Mouse (Mus musculus) stomach, embryonic 15.5 days (tissue): ENCODE results near the gene Kif1b. TPM values are rescaled to one million over a fixed set of nuclear protein-coding genes. Genes with fewer than 3 reads are reported as not detected.

Experiments used
- ATAC-seq: fragments of 200-750 bp; cut with Nextera tagmentation; 2 replicates; pipeline ENCODE4 v1.8.0; 2017; ENCODE audit warnings: low read depth, moderate number of reproducible peaks, moderate TSS enrichment; ENCODE audit not compliant: insufficient read depth, low FRiP score
- H3K27ac ChIP-seq: fragments of 300-500 bp; sonication (generic); 2 replicates; pipeline ENCODE4 v1.5.1; 2015; ENCODE audit warnings: mild to moderate bottlenecking, inconsistent platforms
- H3K27me3 ChIP-seq: fragments of 300-500 bp; sonication (generic); replicated peaks from 2 replicates; pipeline ENCODE4 v1.6.1; 2015; ENCODE audit warnings: inconsistent platforms
- H3K36me3 ChIP-seq: fragments of 300-500 bp; sonication (generic); 2 replicates; pipeline ENCODE4 v1.6.1; 2015; ENCODE audit warnings: inconsistent platforms
- H3K4me1 ChIP-seq: fragments of 300-500 bp; sonication (generic); 2 replicates; pipeline ENCODE4 v1.6.1; 2015; ENCODE audit warnings: inconsistent platforms
- H3K4me2 ChIP-seq: fragments of 300-500 bp; sonication (generic); 2 replicates; pipeline ENCODE4 v1.6.1; 2015; ENCODE audit warnings: mild to moderate bottlenecking, inconsistent platforms
- H3K4me3 ChIP-seq: fragments of 300-500 bp; sonication (generic); replicated peaks from 2 replicates; pipeline ENCODE4 v1.5.1; 2015; ENCODE audit warnings: inconsistent platforms
- H3K9ac ChIP-seq: fragments of 300-500 bp; sonication (generic); 2 replicates; pipeline ENCODE4 v1.6.1; 2015; ENCODE audit warnings: inconsistent platforms
- H3K9me3 ChIP-seq: fragments of 300-500 bp; sonication (generic); 2 replicates; pipeline ENCODE4 v1.6.1; 2016; ENCODE audit warnings: inconsistent platforms
- WGBS: fragments of 180-500 bp; shearing (Covaris S2); methylation state at CpG from one replicate; pipeline ENCODE4 v1.1.7; 2015; 5-methylcytosine and 5-hydroxymethylcytosine counted together
- polyA plus RNA-seq: library from polyadenylated mRNA; unstranded; fragments of >200 nt; fragmentation: Nextera tagmentation; extraction: Ambion mirVana; gene quantifications from 2 replicates; pipeline ENCODE4 v1.2.1, GENCODE M21; 2015

Kif1b gene
- polyA plus RNA-seq, 1 experiment from 2014 or later = 39.3 TPM

GRCm38 (mm10) chr4:149332726-149333125 lies 25.2 kb upstream of the Kif1b start:
- H3K27me3 ChIP-seq = no peaks in the 10 kb centered on the region
- H3K36me3 ChIP-seq = peaks cover 81% of the 10 kb centered on the region
- WGBS = 90% methylated on average over 7 of the region's 7 CpGs
- no peak overlapping the region for H3K9ac ChIP-seq
- no peak overlapping the region for H3K4me3 ChIP-seq
- H3K9me3 ChIP-seq = no peaks in the 10 kb centered on the region
- H3K4me2 ChIP-seq = no peak overlapping the region
- H3K27ac ChIP-seq = no peak overlapping the region
- H3K4me1 ChIP-seq = no peaks in the 10 kb centered on the region
- ATAC-seq = no peak

- no peak for ATAC-seq
- no peaks in the 10 kb centered on the region for H3K27me3 ChIP-seq
- no peak overlapping the region for H3K4me3 ChIP-seq
- H3K36me3 ChIP-seq = peaks cover 76% of the 10 kb centered on the region
- WGBS = 98% methylated on average over 5 of the region's 5 CpGs
- H3K9me3 ChIP-seq = no peaks in the 10 kb centered on the region
- no peak overlapping the region for H3K4me2 ChIP-seq
- H3K9ac ChIP-seq = no peak overlapping the region
- no peak overlapping the region for H3K27ac ChIP-seq
- no peaks in the 10 kb centered on the region for H3K4me1 ChIP-seq
Measured at GRCm38 (mm10) chr4:149330495-149330894, 23.0 kb upstream of the Kif1b start.

- WGBS = 87% methylated on average over 4 of the region's 4 CpGs
- peaks cover 59% of the 10 kb centered on the region for H3K36me3 ChIP-seq
Measured at GRCm38 (mm10) chr4:149328735-149329134, 21.2 kb upstream of the Kif1b start.

GRCm38 (mm10) chr4:149327281-149327680 lies 19.8 kb upstream of the Kif1b start:
- no peaks in the 10 kb centered on the region for H3K4me1 ChIP-seq
- 92% methylated on average over 7 of the region's 7 CpGs for WGBS

More at GRCm38 (mm10) chr4:149328735-149329134, 21.2 kb upstream of the Kif1b start:
- Histone ChIP-seq H3K4me3 (no peak overlapping the region), H3K27me3 (no peaks in the 10 kb centered on the region), H3K4me2 (no peak overlapping the region), H3K27ac (no peak overlapping the region), H3K9me3 (no peaks in the 10 kb centered on the region), H3K9ac (no peak overlapping the region), H3K4me1 (no peaks in the 10 kb centered on the region)
- no peak for ATAC-seq

GRCm38 (mm10) chr4:149325411-149326162 lies 18.1 kb upstream of the Kif1b start:
- WGBS = 91% methylated on average over 10 of the region's 10 CpGs
- Histone ChIP-seq H3K36me3 (peaks cover 31% of the 10 kb centered on the region), H3K27me3 (no peaks in the 10 kb centered on the region), H3K27ac (no peak overlapping the region), H3K4me3 (no peak overlapping the region), H3K4me1 (no peaks in the 10 kb centered on the region), H3K9ac (no peak overlapping the region), H3K4me2 (no peak overlapping the region), H3K9me3 (no peaks in the 10 kb centered on the region)
- no peak for ATAC-seq

More at GRCm38 (mm10) chr4:149327281-149327680, 19.8 kb upstream of the Kif1b start:
- Histone ChIP-seq H3K9me3 (no peaks in the 10 kb centered on the region), H3K4me2 (no peak overlapping the region), H3K27me3 (no peaks in the 10 kb centered on the region), H3K36me3 (peaks cover 46% of the 10 kb centered on the region), H3K4me3 (no peak overlapping the region), H3K9ac (no peak overlapping the region), H3K27ac (no peak overlapping the region)
- ATAC-seq = no peak

GRCm38 (mm10) chr4:149323730-149324129 lies 16.2 kb upstream of the Kif1b start:
- no peak for ATAC-seq
- Histone ChIP-seq H3K9me3 (no peaks in the 10 kb centered on the region), H3K4me3 (no peak overlapping the region), H3K36me3 (peaks cover 14% of the 10 kb centered on the region; the same call in 1 of the 2 replicates), H3K4me1 (no peaks in the 10 kb centered on the region), H3K9ac (no peak overlapping the region), H3K27ac (no peak overlapping the region), H3K4me2 (no peak overlapping the region), H3K27me3 (no peaks in the 10 kb centered on the region)
- WGBS = 77% methylated on average over 16 of the region's 16 CpGs

- Histone ChIP-seq H3K4me1 (no peaks in the 10 kb centered on the region), H3K9me3 (no peaks in the 10 kb centered on the region), H3K4me2 (no peak overlapping the region), H3K36me3 (peaks cover 7% of the 10 kb centered on the region; the same call in 1 of the 2 replicates), H3K27me3 (no peaks in the 10 kb centered on the region), H3K27ac (no peak overlapping the region), H3K9ac (no peak overlapping the region), H3K4me3 (no peak overlapping the region)
- no peak for ATAC-seq
- WGBS = 67% methylated on average over 6 of the region's 6 CpGs
Measured at GRCm38 (mm10) chr4:149322718-149323117, 15.2 kb upstream of the Kif1b start.

GRCm38 (mm10) chr4:149322286-149322685 lies 14.8 kb upstream of the Kif1b start:
- ATAC-seq = no peak
- H3K4me2 ChIP-seq = no peak overlapping the region
- H3K36me3 ChIP-seq = peaks cover 3% of the 10 kb centered on the region; the same call in 1 of the 2 replicates
- no peaks in the 10 kb centered on the region for H3K9me3 ChIP-seq
- no peaks in the 10 kb centered on the region for H3K27me3 ChIP-seq
- H3K27ac ChIP-seq = no peak overlapping the region
- 79% methylated on average over 4 of the region's 4 CpGs for WGBS
- H3K9ac ChIP-seq = no peak overlapping the region
- H3K4me1 ChIP-seq = no peaks in the 10 kb centered on the region
- no peak overlapping the region for H3K4me3 ChIP-seq

- no peak overlapping the region for H3K27ac ChIP-seq
- no peaks in the 10 kb centered on the region for H3K9me3 ChIP-seq
- no peaks in the 10 kb centered on the region for H3K27me3 ChIP-seq
- H3K4me2 ChIP-seq = no peak overlapping the region
- H3K9ac ChIP-seq = no peak overlapping the region
- WGBS = 63% methylated on average over 9 of the region's 9 CpGs
- H3K4me1 ChIP-seq = no peaks in the 10 kb centered on the region
- no peak for ATAC-seq
- no peak overlapping the region for H3K4me3 ChIP-seq
- no peaks in the 10 kb centered on the region for H3K36me3 ChIP-seq
Measured at GRCm38 (mm10) chr4:149319088-149319487, 11.6 kb upstream of the Kif1b start.

- WGBS = 51% methylated on average over 5 of the region's 5 CpGs
- Histone ChIP-seq H3K4me2 (no peak overlapping the region), H3K4me3 (no peak overlapping the region), H3K9ac (no peak overlapping the region), H3K27ac (no peak overlapping the region), H3K36me3 (no peaks in the 10 kb centered on the region), H3K9me3 (no peaks in the 10 kb centered on the region), H3K4me1 (peaks cover 5% of the 10 kb centered on the region; the same call in 1 of the 2 replicates), H3K27me3 (no peaks in the 10 kb centered on the region)
- no peak for ATAC-seq
Measured at GRCm38 (mm10) chr4:149317387-149317786, 9.9 kb upstream of the Kif1b start.

- no peaks in the 10 kb centered on the region for H3K9me3 ChIP-seq
- peak; percentile 77; the same call in 1 of the 2 replicates for ATAC-seq
- no peaks in the 10 kb centered on the region for H3K27me3 ChIP-seq
- 58% methylated on average over 11 of the region's 11 CpGs for WGBS
- no peak overlapping the region for H3K4me3 ChIP-seq
- H3K4me2 ChIP-seq = no peak overlapping the region
- H3K9ac ChIP-seq = no peak overlapping the region
- peak overlapping the region; percentile 57; the same call in 1 of the 2 replicates for H3K27ac ChIP-seq
- H3K36me3 ChIP-seq = no peaks in the 10 kb centered on the region
- peaks cover 5% of the 10 kb centered on the region; the same call in 1 of the 2 replicates for H3K4me1 ChIP-seq
Measured at GRCm38 (mm10) chr4:149314275-149314837, 6.9 kb upstream of the Kif1b start.

- Histone ChIP-seq H3K9me3 (no peaks in the 10 kb centered on the region), H3K36me3 (no peaks in the 10 kb centered on the region), H3K27ac (peak overlapping the region; percentile 13), H3K27me3 (no peaks in the 10 kb centered on the region), H3K4me3 (no peak overlapping the region), H3K9ac (no peak overlapping the region), H3K4me2 (no peak overlapping the region), H3K4me1 (peaks cover 5% of the 10 kb centered on the region; the same call in 1 of the 2 replicates)
- ATAC-seq = no peak
- WGBS = 74% methylated on average over 12 of the region's 12 CpGs
Measured at GRCm38 (mm10) chr4:149313558-149314253, 6.2 kb upstream of the Kif1b start.
